Mouse (Mus musculus) central nervous system, embryonic 14 days (tissue): ENCODE measurements around the gene Tmem51. TPM values are rescaled to one million over a fixed set of nuclear protein-coding genes. Genes with fewer than 3 reads are reported as not detected.

ENCODE experiments used
- polyA plus RNA-seq: library from polyadenylated mRNA; depleted of rRNA; stranded (reverse); fragments of >200 nt; gene quantifications from 2 replicates; pipeline ENCODE4 v1.2.3, GENCODE M21; 2012; rRNA removed

Gene Tmem51
- polyA plus RNA-seq: 4.3 and 6.1 TPM in 2 replicates

GRCm38 (mm10) chr4:142084131-142084899 lies at the start of gene Tmem51:
Gene Tmem51, minus strand, starts transcription at chr4:142084304.

DNA sequence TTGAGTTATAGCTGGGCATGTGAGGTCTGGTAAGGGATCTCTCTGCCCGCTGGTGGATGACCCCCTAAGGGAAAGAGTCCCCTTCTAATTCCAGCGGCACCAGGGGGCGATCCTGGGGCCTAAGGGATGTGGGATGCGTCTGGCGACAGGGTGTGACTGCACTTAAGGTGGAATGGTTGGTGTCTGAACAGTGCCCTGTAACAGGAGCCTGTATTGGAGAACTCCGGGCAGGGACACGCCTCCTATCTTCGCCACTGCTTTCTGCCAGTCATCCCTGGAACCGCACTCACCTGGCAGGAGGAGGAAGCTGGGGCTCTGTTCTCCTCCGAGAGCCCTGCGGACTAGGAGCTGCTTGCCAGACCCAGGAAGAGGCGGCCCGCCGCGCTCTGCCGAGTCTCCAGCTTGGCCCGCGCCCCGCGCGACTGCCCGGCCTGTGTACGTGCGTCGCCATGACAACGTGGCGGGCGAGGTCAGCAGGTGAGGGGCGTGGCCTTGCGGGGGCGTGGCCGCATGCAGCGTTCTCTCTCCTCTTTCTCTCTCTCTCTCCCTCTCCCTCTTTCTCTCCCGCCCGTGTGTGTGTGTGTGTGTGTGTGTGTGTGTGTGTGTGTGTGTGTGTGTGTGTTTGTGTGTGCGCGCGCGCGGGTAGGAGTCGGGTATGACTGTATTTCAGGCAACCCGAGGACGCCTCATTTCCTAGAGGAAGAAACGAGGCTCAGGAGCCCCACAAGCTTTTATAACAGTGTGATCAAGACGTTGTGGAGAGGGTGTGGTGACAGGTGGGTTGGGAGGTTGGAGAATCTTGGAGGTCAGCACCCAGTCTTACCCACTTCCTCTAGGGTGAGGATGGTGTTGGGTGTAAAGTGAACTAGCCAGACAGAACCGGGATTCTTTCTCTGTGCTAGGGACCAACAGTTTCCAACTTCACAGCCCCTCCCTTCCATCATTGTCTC lies 69.2 kb downstream of the Tmem51 start, which contains the start of gene Fhad1:
Fhad1 (minus strand) TSS at position 424 of the 950 bp plus-strand sequence.

Other genes starting within 250 kb of the Tmem51 start
- 0.07 and 0.15 TPM in 2 replicates for gene Ctrc, start 237.9 kb downstream of the Tmem51 start, polyA plus RNA-seq
- gene Efhd2, start 209.4 kb downstream of the Tmem51 start, polyA plus RNA-seq: 57.7 and 60.8 TPM in 2 replicates
- 2.9 and 3.2 TPM in 2 replicates for gene Fhad1, start 69.2 kb downstream of the Tmem51 start, polyA plus RNA-seq
- gene Kazn, start 155.1 kb upstream of the Tmem51 start, polyA plus RNA-seq: 40.8 and 47.0 TPM in 2 replicates